Mouse (Mus musculus) liver, embryonic 14.5 days (tissue): ENCODE measurements around the gene Odaph. TPM values are rescaled to one million over a fixed set of nuclear protein-coding genes. Genes with fewer than 3 reads are reported as not detected.

Experiments
- ATAC-seq: fragments of 200-750 bp; cut with Nextera tagmentation; 2 replicates; pipeline ENCODE4 v1.8.0; 2017; ENCODE audit warnings: moderate number of reproducible peaks, mild to moderate bottlenecking, moderate library complexity; ENCODE audit not compliant: insufficient read depth
- DNase-seq, 3 experiments: peaks; one replicate each; pipeline ENCODE4 v3.0.0-alpha.2; 2012 to 2013; ENCODE audit warnings: low read depth in 3 of 3, low spot score in 3 of 3
- H3K27ac ChIP-seq: fragments of 300-500 bp; sonication (generic); 2 replicates; pipeline ENCODE4 v1.5.1; 2014; ENCODE audit warnings: moderate library complexity, mild to moderate bottlenecking, control low read depth, inconsistent platforms
- H3K27me3 ChIP-seq: fragments of 300-500 bp; sonication (generic); 2 replicates; pipeline ENCODE4 v1.6.1; 2014; ENCODE audit warnings: mild to moderate bottlenecking, low read length, moderate library complexity; ENCODE audit not compliant: control insufficient read depth, insufficient read depth
- H3K36me3 ChIP-seq: fragments of 300-500 bp; sonication (generic); replicated peaks from 2 replicates; pipeline ENCODE4 v1.6.1; 2014; ENCODE audit warnings: low read depth; ENCODE audit not compliant: control insufficient read depth, insufficient read depth
- H3K4me1 ChIP-seq, 2 experiments: fragments of 200-500 bp in 1 of 2; fragments of 300-500 bp in 1 of 2; sonication (generic) in 1 of 2; replicated peaks; 2 replicates each; pipeline ENCODE4 v1.6.1; 2012 to 2014; ENCODE audit warnings: antibody characterized with exemption in 1 of 2, inconsistent platforms in 1 of 2, low read length in 1 of 2; ENCODE audit not compliant: control insufficient read depth in 2 of 2, insufficient read depth in 2 of 2
- H3K4me2 ChIP-seq: fragments of 300-500 bp; sonication (generic); 2 replicates; pipeline ENCODE4 v1.6.1; 2014; ENCODE audit warnings: low read depth, mild to moderate bottlenecking, control low read depth, moderate library complexity
- H3K4me3 ChIP-seq, 2 experiments: fragments of 200-500 bp in 1 of 2; fragments of 300-500 bp in 1 of 2; sonication (generic) in 1 of 2; 2 replicates each; pipeline ENCODE4 v1.5.1; 2012 to 2014; ENCODE audit warnings: low read depth in 2 of 2, low read length in 2 of 2, mild to moderate bottlenecking in 2 of 2, control low read depth in 1 of 2, inconsistent platforms in 1 of 2, moderate library complexity in 1 of 2; ENCODE audit not compliant: insufficient read depth in 1 of 2
- H3K9ac ChIP-seq: fragments of 300-500 bp; sonication (generic); replicated peaks from 2 replicates; pipeline ENCODE4 v1.6.1; 2014; ENCODE audit warnings: mild to moderate bottlenecking, control low read depth, moderate library complexity
- H3K9me3 ChIP-seq: fragments of 300-500 bp; sonication (generic); 2 replicates; pipeline ENCODE4 v1.6.1; 2016; ENCODE audit warnings: low read length, mixed read lengths; ENCODE audit not compliant: control insufficient read depth
- CTCF ChIP-seq: IDR thresholded peaks from 2 replicates; pipeline ENCODE4 v1.5.1; 2016; ENCODE audit warnings: antibody characterized with exemption, low read depth, control low read depth
- EP300 ChIP-seq: IDR thresholded peaks from 2 replicates; pipeline ENCODE4 v1.6.1; 2016; ENCODE audit warnings: antibody characterized with exemption, low read depth
- WGBS: fragments of 180-500 bp; shearing (Covaris S2); extraction: QIAGEN DNeasy Blood & Tissue Kit; methylation state at CpG from one replicate; pipeline ENCODE4 v1.1.7; 2014; ENCODE audit not compliant: insufficient replicate concordance; 5-methylcytosine and 5-hydroxymethylcytosine counted together
- polyA plus RNA-seq, 2 experiments: library from polyadenylated mRNA; depleted of rRNA in 1 of 2; stranded (reverse) in 1 of 2; unstranded in 1 of 2; fragments of >200 nt; fragmentation: Nextera tagmentation in 1 of 2; extraction: Ambion mirVana in 1 of 2; gene quantifications; 2 replicates each; pipeline versions ENCODE4 v1.2.1 to v1.2.3; 2012 to 2014

Gene Odaph
- polyA plus RNA-seq, 2 experiments: not detected

DNA sequence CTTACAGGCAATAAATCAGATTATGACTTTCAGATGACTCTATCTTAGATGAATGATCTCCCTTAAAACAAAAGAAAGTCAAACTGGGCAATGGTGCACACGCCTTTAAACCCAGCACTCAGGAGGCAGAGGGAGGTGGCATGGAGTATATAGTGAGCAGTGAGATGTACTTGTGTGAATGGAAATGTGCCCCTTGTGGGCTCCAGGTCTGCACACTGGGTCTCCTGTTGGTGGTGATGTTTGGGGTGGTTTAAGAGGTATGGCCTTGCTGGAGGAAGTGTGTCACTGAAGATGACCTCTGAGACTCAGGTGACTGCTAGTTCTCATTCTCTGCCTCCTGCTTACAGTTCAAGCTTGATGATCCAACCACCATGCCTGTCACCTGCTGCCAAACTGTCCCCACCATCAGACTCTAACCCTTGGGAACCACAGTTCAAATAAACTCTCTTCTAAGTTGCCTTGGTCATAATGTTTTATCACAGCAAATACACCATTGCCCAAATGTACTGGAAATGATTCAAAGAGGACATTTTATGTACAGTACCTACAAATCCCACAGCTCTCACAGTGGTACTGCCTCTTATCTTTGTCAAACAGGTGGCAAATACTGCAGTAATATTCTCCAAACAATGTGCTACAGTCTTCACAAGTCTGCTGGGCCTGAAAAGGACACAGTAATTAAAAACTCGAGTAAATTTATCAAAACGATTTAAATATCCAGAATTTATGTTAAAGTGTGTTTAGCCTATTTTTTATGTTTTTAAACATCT lies 30.1 kb upstream of the Odaph start:
- Histone ChIP-seq H3K4me2 (no peak overlapping the region), H3K9me3 (no peaks in the 10 kb centered on the region), H3K4me3 (no peak overlapping the region), H3K36me3 (peaks cover 31% of the 10 kb centered on the region), H3K27me3 (no peaks in the 10 kb centered on the region), H3K4me1 (peaks cover 29 to 31% of the 10 kb centered on the region in 2 experiments), H3K27ac (no peak overlapping the region), H3K9ac (no peak overlapping the region)
- ATAC-seq: no peak
- TF ChIP-seq EP300 (peak; percentile 35; the same call in 1 of the 2 replicates), CTCF (no peak)
- DNase-seq: no peak
- WGBS: 54% methylated on average over 3 of the region's 3 CpGs

DNA sequence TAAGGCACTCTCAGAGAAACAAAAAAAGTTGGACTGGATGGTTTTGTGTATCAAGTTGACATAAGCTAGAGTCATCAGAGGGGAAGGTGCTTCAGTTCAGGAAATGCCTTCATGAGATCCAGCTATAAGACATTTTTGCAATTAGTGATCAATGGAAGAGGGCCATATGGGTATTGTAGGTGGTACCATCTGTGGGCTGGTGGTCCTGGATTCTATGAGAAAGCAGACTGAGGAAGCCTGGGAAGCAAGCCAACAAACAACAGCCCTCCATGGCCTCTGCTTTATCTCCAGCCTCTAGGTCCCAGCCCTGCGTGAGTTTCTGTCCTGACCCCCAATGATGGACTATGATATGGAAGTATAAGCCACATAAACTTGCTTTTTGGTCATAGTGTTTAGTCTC lies 28.2 kb upstream of the Odaph start:
- no peak for DNase-seq
- TF ChIP-seq EP300 (no peak), CTCF (no peak)
- Histone ChIP-seq H3K27ac (no peak overlapping the region), H3K4me1 (peaks cover 29 to 33% of the 10 kb centered on the region in 2 experiments), H3K4me2 (peak overlapping the region; percentile 36), H3K9ac (no peak overlapping the region), H3K36me3 (peaks cover 19% of the 10 kb centered on the region), H3K27me3 (no peaks in the 10 kb centered on the region), H3K9me3 (no peaks in the 10 kb centered on the region), H3K4me3 (no peak overlapping the region)
- 12% methylated on average over 1 of the region's 1 CpGs for WGBS
- no peak for ATAC-seq

DNA sequence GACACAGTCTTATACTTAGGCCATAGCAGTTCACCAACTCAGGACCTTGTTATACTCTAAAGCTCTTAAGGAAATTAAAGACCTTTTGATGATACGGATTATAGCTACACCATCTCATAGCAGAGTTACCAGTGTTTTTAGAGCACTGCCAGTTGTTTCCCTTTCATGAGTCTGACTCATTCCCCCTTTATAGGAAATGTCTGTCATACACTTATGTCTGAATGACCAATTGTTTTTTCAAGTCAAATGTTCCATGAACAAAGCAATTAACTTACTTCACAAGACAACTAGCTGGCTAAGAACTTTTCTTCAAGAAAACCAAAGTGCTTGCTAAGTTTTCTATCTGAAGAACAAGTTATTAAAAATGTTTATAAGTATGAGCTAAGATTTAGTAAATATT lies 27.3 kb upstream of the Odaph start:
- ATAC-seq (no peak), DNase-seq (no peak)
- no peak overlapping the region for H3K27ac ChIP-seq
- peak overlapping the region; percentile 93 for H3K9ac ChIP-seq
- WGBS: 82% methylated on average over 1 of the region's 1 CpGs
- no peaks in the 10 kb centered on the region for H3K27me3 ChIP-seq
- no peak for TF ChIP-seq CTCF
- no peak for TF ChIP-seq EP300
- H3K9me3 ChIP-seq: no peaks in the 10 kb centered on the region
- H3K4me3 ChIP-seq: peak overlapping the region in 1 of 2 experiments; percentile 80; a peak in 2 of 4 replicates
- H3K4me2 ChIP-seq: peak overlapping the region; percentile 96
- H3K36me3 ChIP-seq: peaks cover 13% of the 10 kb centered on the region
- H3K4me1 ChIP-seq: peaks cover 29 to 33% of the 10 kb centered on the region in 2 experiments

DNA sequence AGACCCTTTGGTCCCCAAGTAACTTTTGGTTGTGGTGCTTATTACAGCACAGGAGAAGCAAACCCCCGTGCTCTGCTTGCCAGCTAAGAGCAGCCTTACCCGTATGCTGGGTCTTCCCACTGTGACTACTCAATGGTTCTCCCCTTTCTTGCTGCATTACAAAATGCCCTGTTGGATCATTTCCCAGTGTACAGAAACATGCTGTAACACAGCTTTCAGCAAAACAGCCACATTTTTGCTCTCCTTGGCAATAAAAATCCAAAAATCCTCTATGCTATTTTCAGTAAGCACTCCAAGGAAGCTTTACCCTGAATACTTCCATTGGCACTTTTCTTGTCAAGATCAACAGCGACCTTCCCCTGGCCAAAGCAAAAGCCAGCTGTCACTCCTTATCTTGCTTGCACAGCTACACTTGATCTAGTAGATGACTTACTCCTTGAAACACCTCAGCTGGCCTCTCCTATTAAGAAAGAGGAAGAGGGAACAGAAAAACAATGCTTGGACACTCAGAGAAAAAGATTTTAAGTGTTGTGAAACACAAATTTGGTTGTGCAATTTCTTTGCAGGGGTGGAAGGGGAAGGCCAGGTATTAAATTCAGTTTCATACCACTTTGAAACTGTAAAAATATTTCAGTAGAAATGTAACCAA lies 26.5 kb upstream of the Odaph start:
- peak; percentile 52 for ATAC-seq
- no peak for TF ChIP-seq CTCF
- TF ChIP-seq EP300: peak; percentile 79
- Histone ChIP-seq H3K9me3 (no peaks in the 10 kb centered on the region), H3K36me3 (peaks cover 11% of the 10 kb centered on the region), H3K9ac (peak overlapping the region; percentile 93), H3K4me3 (peak overlapping the region; percentile 62 to 80), H3K4me2 (peak overlapping the region; percentile 96), H3K27ac (peak overlapping the region; percentile 91), H3K27me3 (no peaks in the 10 kb centered on the region), H3K4me1 (peaks cover 29 to 33% of the 10 kb centered on the region in 2 experiments)
- DNase-seq: peak; percentile 67 to 73 (median 70)
- 16% methylated on average over 3 of the region's 3 CpGs for WGBS

DNA sequence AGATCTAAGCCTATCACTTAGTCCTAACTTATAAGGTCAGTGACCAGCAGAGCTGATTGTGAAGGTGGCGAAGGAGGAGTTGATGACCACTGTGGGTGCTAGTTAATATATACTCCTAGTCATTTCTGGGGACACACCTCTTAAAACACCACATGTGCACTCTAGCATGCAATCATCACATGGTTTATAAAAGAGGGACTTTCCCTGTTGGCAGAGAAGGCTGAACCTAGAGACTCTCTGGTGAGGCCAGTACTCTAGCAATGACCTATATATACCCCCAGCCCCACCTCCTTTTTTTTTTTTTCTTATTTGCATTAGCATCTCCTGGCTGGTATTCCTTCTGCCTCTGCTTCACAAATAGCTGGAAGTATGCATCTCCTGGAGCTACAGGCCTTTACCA lies 25.9 kb upstream of the Odaph start:
- WGBS: 58% methylated on average over 1 of the region's 1 CpGs
- peak overlapping the region; percentile 80 to 90 for H3K4me3 ChIP-seq
- peaks cover 29 to 33% of the 10 kb centered on the region in 2 experiments for H3K4me1 ChIP-seq
- ATAC-seq: no peak
- peak overlapping the region; percentile 96 for H3K4me2 ChIP-seq
- peak overlapping the region; percentile 93 for H3K9ac ChIP-seq
- no peaks in the 10 kb centered on the region for H3K9me3 ChIP-seq
- peak in 1 of 3 experiments; percentile 58 for DNase-seq
- no peak for TF ChIP-seq EP300
- TF ChIP-seq CTCF: no peak
- H3K36me3 ChIP-seq: peaks cover 11% of the 10 kb centered on the region
- H3K27ac ChIP-seq: peak overlapping the region; percentile 91
- H3K27me3 ChIP-seq: no peaks in the 10 kb centered on the region
